22 mouse cellular contexts compared by ENCODE assay signal in the genomic region with DNA sequence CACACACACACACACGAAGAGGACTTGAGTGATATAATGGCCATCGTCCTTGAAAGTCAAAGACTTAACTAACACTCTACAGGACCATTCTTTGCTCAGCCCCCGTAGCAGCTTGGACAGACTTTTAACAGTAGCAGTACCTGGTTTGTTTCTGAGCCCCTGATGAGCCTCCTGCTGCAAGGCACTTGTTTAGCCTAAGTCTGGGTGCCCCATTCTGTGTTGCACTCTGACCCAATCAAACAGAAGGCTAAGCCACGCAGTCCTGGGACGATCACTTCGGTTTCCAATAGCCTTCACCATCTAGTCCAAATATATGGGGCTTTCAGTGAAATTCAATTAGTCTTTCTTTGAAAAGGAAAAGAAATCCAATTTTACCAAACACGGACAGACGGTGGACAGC.
"Had no signal": no experiment of that assay in that cellular context is flagged by ENCODE, and none has a peak within 500 bp of the region (broad histone marks: within the 10 kb centered on the region; RNA-seq: fewer than 3 reads in every experiment).

No protein-coding gene starts in this region.

- ATAC-seq: forebrain, postnatal 0 days; hindbrain, postnatal 0 days; intestine, embryonic 16.5 days had no signal

- H3K4me2 ChIP-seq: heart, embryonic 12.5 days; hindbrain, embryonic 13.5 days; hindbrain, embryonic 15.5 days; limb, embryonic 13.5 days; limb, embryonic 15.5 days; liver, embryonic 11.5 days; liver, embryonic 13.5 days; liver, embryonic 15.5 days had no signal

- H3K4me1 ChIP-seq: limb, embryonic 13.5 days had no signal

- H3K36me3 ChIP-seq: liver, embryonic 15.5 days had no signal

- H3K27ac ChIP-seq: heart, adult 2 months; hindbrain, embryonic 13.5 days; hindbrain, embryonic 15.5 days; hindbrain, postnatal 0 days; limb, embryonic 13.5 days; limb, embryonic 15.5 days; liver, embryonic 13.5 days; liver, embryonic 15.5 days had no signal

- H3K4me3 ChIP-seq: heart, adult 2 months; heart, embryonic 12.5 days; hindbrain, embryonic 13.5 days; hindbrain, embryonic 15.5 days; limb, embryonic 13.5 days; limb, embryonic 15.5 days; liver, embryonic 13.5 days; liver, embryonic 15.5 days had no signal

- H3K9ac ChIP-seq: forebrain, postnatal 0 days; heart, embryonic 12.5 days; hindbrain, embryonic 13.5 days; hindbrain, embryonic 15.5 days; limb, embryonic 13.5 days; limb, embryonic 15.5 days; liver, embryonic 13.5 days; liver, embryonic 15.5 days had no signal

- DNase-seq: forebrain, postnatal 0 days; gastrocnemius, postnatal 14 days; gastrocnemius, postnatal 36 days; heart, adult 2 months; heart, postnatal 14 days; heart, postnatal 36 days; kidney, adult 11 months; kidney, adult 8-10 months; kidney, postnatal 14 days; layer of hippocampus, adult 9-11 months; layer of hippocampus, postnatal 36 days; left cerebral cortex, postnatal 4 days; liver, embryonic 13.5 days had no signal

- H3K9me3 ChIP-seq: heart, embryonic 12.5 days; hindbrain, embryonic 13.5 days; hindbrain, embryonic 15.5 days; limb, embryonic 13.5 days; limb, embryonic 15.5 days; liver, embryonic 13.5 days; liver, embryonic 15.5 days had no signal

- H3K27me3 ChIP-seq: heart, embryonic 12.5 days; hindbrain, embryonic 13.5 days; hindbrain, embryonic 15.5 days; limb, embryonic 13.5 days; limb, embryonic 15.5 days; liver, embryonic 13.5 days; liver, embryonic 15.5 days had no signal
